14 mouse cellular contexts compared by ENCODE assay signal in the genomic region with DNA sequence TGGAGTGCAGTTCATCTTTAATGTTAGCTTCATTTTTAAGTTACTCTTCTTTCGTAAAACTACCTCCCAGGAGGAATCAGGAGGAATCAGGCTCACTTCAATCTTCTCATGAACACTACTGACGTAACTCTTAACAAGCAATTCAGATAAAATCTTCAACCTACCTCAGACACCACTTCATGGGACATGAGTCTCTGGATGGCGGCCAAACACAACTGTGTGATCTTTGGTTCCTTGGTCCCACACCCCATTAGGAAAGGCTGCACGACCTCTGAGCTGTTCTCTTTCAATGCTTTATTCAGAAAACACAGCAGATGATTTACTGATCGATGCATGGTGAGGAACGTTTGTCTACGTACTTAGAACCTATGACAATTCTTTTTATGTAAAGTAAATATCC. TPM values are rescaled to one million over a fixed set of nuclear protein-coding genes. Genes with fewer than 3 reads are reported as not detected.
DNase-seq lines count a peak whose midpoint lies in the region; ATAC-seq and TF ChIP-seq lines count a peak whose summit lies in the region.
"Had no signal": no experiment of that assay in that cellular context is flagged by ENCODE, and none has a peak within 500 bp of the region (broad histone marks: within the 10 kb centered on the region; RNA-seq: fewer than 3 reads in every experiment).

No protein-coding gene starts in this region.

- H3K36me3 ChIP-seq in heart, embryonic 16.5 days (ENCODE audit: control insufficient read depth, insufficient read depth) = peaks cover 12% of the 10 kb centered on the region
- H3K36me3 ChIP-seq in liver, adult 2 months (ENCODE audit: control insufficient read depth, insufficient read depth, low read length) = peaks cover 19% of the 10 kb centered on the region
- H3K36me3 ChIP-seq in forebrain, embryonic 10.5 days (replicated peaks) = peaks cover 31% of the 10 kb centered on the region

- no peak overlapping the region for H3K4me3 ChIP-seq in heart, embryonic 16.5 days (ENCODE audit: low read length)
- H3K4me3 ChIP-seq in liver, adult 2 months (ENCODE audit: insufficient read depth, low read depth, low read length) = no peak overlapping the region
- no peak overlapping the region for H3K4me3 ChIP-seq in forebrain, embryonic 10.5 days
- H3K4me3 ChIP-seq: limb, embryonic 15.5 days; midbrain, embryonic 12.5 days had no signal

- H3K9ac ChIP-seq in heart, embryonic 16.5 days (ENCODE audit: low read length) = no peak overlapping the region
- H3K9ac ChIP-seq in liver, adult 2 months (ENCODE audit: low read depth, low read length) = no peak overlapping the region
- H3K9ac ChIP-seq: limb, embryonic 15.5 days; midbrain, embryonic 12.5 days had no signal

- TF ChIP-seq POLR2A in liver, adult 2 months (IDR thresholded peaks at IDR 0.05; ENCODE audit: extremely low read depth, insufficient read depth, low read length) = no peak

- ATAC-seq in heart, embryonic 16.5 days (replicated peaks; ENCODE audit: extremely low read depth, insufficient read depth, low FRiP score) = no peak
- ATAC-seq: hindbrain, postnatal 0 days had no signal

- no peak for DNase-seq in heart, adult 18-20 months
- peak; percentile 60 for DNase-seq in liver, adult 2 months (ENCODE audit: extremely low read depth, low read depth, low spot score)
- DNase-seq in liver = no peak
- peak; percentile 46 for DNase-seq in kidney, postnatal 10 days
- DNase-seq in kidney, postnatal 4 days = peak; percentile 16 to 43
- no peak for DNase-seq in forebrain, embryonic 10.5 days (ENCODE audit: extremely low spot score, low spot score)
- DNase-seq: cerebellum, adult 8-10 months; gastrocnemius, postnatal 10 days; thymus, postnatal 14 days had no signal

- H3K4me1 ChIP-seq in heart, embryonic 16.5 days (ENCODE audit: control insufficient read depth, insufficient read depth, low read length) = peaks cover 21% of the 10 kb centered on the region
- no peaks in the 10 kb centered on the region for H3K4me1 ChIP-seq in liver, adult 2 months (ENCODE audit: control insufficient read depth, insufficient read depth, low read length)
- H3K4me1 ChIP-seq in forebrain, embryonic 10.5 days = no peaks in the 10 kb centered on the region
- H3K4me1 ChIP-seq: limb, embryonic 15.5 days; midbrain, embryonic 12.5 days had no signal

- no peak for TF ChIP-seq CTCF in liver, adult 2 months (IDR thresholded peaks at IDR 0.05; ENCODE audit: low read depth, low read length)

- 32% methylated on average over 7 of the region's 7 CpGs for WGBS in heart, embryonic 16.5 days
- 41% methylated on average over 7 of the region's 7 CpGs for WGBS in liver, adult 2 months
- WGBS in forebrain, embryonic 10.5 days = 91% methylated on average over 7 of the region's 7 CpGs

- no peak overlapping the region for H3K27ac ChIP-seq in heart, embryonic 16.5 days (ENCODE audit: low read length)
- no peak overlapping the region for H3K27ac ChIP-seq in liver, adult 2 months (replicated peaks; ENCODE audit: insufficient read depth, low read depth, low read length)
- H3K27ac ChIP-seq in forebrain, embryonic 10.5 days = no peak overlapping the region
- H3K27ac ChIP-seq: hindbrain, postnatal 0 days; limb, embryonic 15.5 days; macrophage; midbrain, embryonic 12.5 days had no signal

- H3K4me2 ChIP-seq in heart, embryonic 16.5 days (ENCODE audit: low read depth, low read length) = 0 out of 2 replicates have a peak overlapping the region, but pooled peaks have one; percentile 8
- H3K4me2 ChIP-seq: limb, embryonic 15.5 days; midbrain, embryonic 12.5 days had no signal

- no peaks in the 10 kb centered on the region for H3K27me3 ChIP-seq in heart, embryonic 16.5 days (ENCODE audit: control insufficient read depth, insufficient read depth, low read length)
- H3K27me3 ChIP-seq in liver, adult 2 months (ENCODE audit: control insufficient read depth, insufficient read depth, low read length) = no peaks in the 10 kb centered on the region
- no peaks in the 10 kb centered on the region for H3K27me3 ChIP-seq in forebrain, embryonic 10.5 days (ENCODE audit: poor library complexity, severe bottlenecking)
- H3K27me3 ChIP-seq: limb, embryonic 15.5 days; midbrain, embryonic 12.5 days had no signal

- H3K79me2 ChIP-seq in liver, adult 2 months (ENCODE audit: control insufficient read depth, insufficient read depth, low read length) = peaks cover 3% of the 10 kb centered on the region; the same call in 1 of the 2 replicates

- no peaks in the 10 kb centered on the region for H3K9me3 ChIP-seq in heart, embryonic 16.5 days (replicated peaks; ENCODE audit: control insufficient read depth, low read length)
- no peaks in the 10 kb centered on the region for H3K9me3 ChIP-seq in forebrain, embryonic 10.5 days
- H3K9me3 ChIP-seq: limb, embryonic 15.5 days; midbrain, embryonic 12.5 days had no signal

RNA-seq across cellular contexts. Expression of gene Mon2, which starts 24.3 kb away (rescaled TPM):
- 14.6 and 17.6 TPM in 2 replicates for polyA plus RNA-seq in heart, embryonic 16.5 days (2015; fragmentation: Nextera tagmentation; extraction: Ambion mirVana)
- 10 to 100 TPM; 36.4 to 41.7 TPM for total RNA-seq in heart, adult 18-20 months (2021)
- 51.8 and 58.1 TPM in 2 replicates for total RNA-seq in liver, adult 2 months (2014; rRNA removed)
- polyA plus RNA-seq in liver, adult 2 months (2012; rRNA removed) = 24.3 and 35.1 TPM in 2 replicates
- 20.0 and 21.1 TPM in 2 replicates for polyA plus RNA-seq in forebrain, embryonic 10.5 days (2016; fragmentation: Nextera tagmentation; extraction: Ambion mirVana)

Comparison
In these comparisons a context has a peak if more than half of its experiments do, and no peak if none do; other contexts are left out.
1. DNase-seq: peak in liver, adult 2 months (single experiment), kidney, postnatal 10 days (single experiment) and kidney, postnatal 4 days (2 of 2); none in heart, adult 18-20 months (0 of 2), liver (single experiment) and forebrain, embryonic 10.5 days (single experiment).